Mouse (Mus musculus) lung, postnatal 14 days (tissue): Measurements from ENCODE around the gene Rer1.

Source experiments
- DNase-seq: peaks from one replicate; pipeline ENCODE4 v3.0.0; 2021

Rer1 gene

GRCm38 (mm10) chr4:155070921-155071320 is 15.3 kb downstream of the Rer1 start:
- no peak for DNase-seq

GRCm38 (mm10) chr4:155070199-155070598 is 16.0 kb downstream of the Rer1 start:
- no peak for DNase-seq

- no peak for DNase-seq
Observed at GRCm38 (mm10) chr4:155069191-155069590, 17.0 kb downstream of the Rer1 start.

GRCm38 (mm10) chr4:155068357-155068972 is 17.7 kb downstream of the Rer1 start:
- DNase-seq, result no peak

GRCm38 (mm10) chr4:155066834-155067522 is 19.2 kb downstream of the Rer1 start, which contains the start of gene Pex10:
Gene Pex10, plus strand, starts transcription at chr4:155067016.
- DNase-seq, result peak; percentile 97

GRCm38 (mm10) chr4:155065970-155066833 is 20.0 kb downstream of the Rer1 start:
- DNase-seq, result peak; percentile 92

- no peak for DNase-seq
Observed at GRCm38 (mm10) chr4:155064474-155064873, 21.7 kb downstream of the Rer1 start.

GRCm38 (mm10) chr4:155063895-155064294 is 22.3 kb downstream of the Rer1 start:
- DNase-seq, result peak; percentile 53

- no peak for DNase-seq
Observed at GRCm38 (mm10) chr4:155058325-155058724, 27.9 kb downstream of the Rer1 start.

- no peak for DNase-seq
Observed at GRCm38 (mm10) chr4:155056724-155057123, 29.5 kb downstream of the Rer1 start, which contains the start of gene Plch2. Gene Plch2, minus strand, starts transcription at chr4:155056784.

- no peak for DNase-seq
Observed at GRCm38 (mm10) chr4:155050116-155050515, 36.1 kb downstream of the Rer1 start.

GRCm38 (mm10) chr4:155046636-155047035 is 39.5 kb downstream of the Rer1 start:
- no peak for DNase-seq

- no peak for DNase-seq
Observed at GRCm38 (mm10) chr4:155043289-155043625, 42.9 kb downstream of the Rer1 start.

- DNase-seq, result no peak
Observed at GRCm38 (mm10) chr4:155042606-155043288, 43.4 kb downstream of the Rer1 start.

- no peak for DNase-seq
Observed at GRCm38 (mm10) chr4:155040696-155041095, 45.5 kb downstream of the Rer1 start.

- no peak for DNase-seq
Observed at GRCm38 (mm10) chr4:155040197-155040596, 46.0 kb downstream of the Rer1 start.

- DNase-seq, result no peak
Observed at GRCm38 (mm10) chr4:155034787-155035186, 51.4 kb downstream of the Rer1 start.

- DNase-seq, result no peak
Observed at GRCm38 (mm10) chr4:155034202-155034601, 52.0 kb downstream of the Rer1 start.

GRCm38 (mm10) chr4:155033115-155033514 is 53.1 kb downstream of the Rer1 start:
- no peak for DNase-seq

- no peak for DNase-seq
Observed at GRCm38 (mm10) chr4:155024170-155025010, 61.8 kb downstream of the Rer1 start.
